Mouse (Mus musculus) kidney, adult 2 months (tissue): ENCODE measurements around the gene Slc8a1. TPM values are rescaled to one million over a fixed set of nuclear protein-coding genes. Genes with fewer than 3 reads are reported as not detected.

Experiments used
- DNase-seq: peaks from one replicate; pipeline ENCODE4 v3.0.0; 2021
- H3K27ac ChIP-seq: fragments of 200-500 bp; 2 replicates; pipeline ENCODE4 v1.5.1; 2012; ENCODE audit warnings: low read depth, low read length, control low read depth, inconsistent platforms; ENCODE audit not compliant: insufficient read depth
- H3K27me3 ChIP-seq: fragments of 200-500 bp; replicated peaks from 2 replicates; pipeline ENCODE4 v1.6.1; 2012; ENCODE audit warnings: mild to moderate bottlenecking, moderate library complexity, low read length, inconsistent platforms; ENCODE audit not compliant: control insufficient read depth, insufficient read depth
- H3K36me3 ChIP-seq: fragments of 200-500 bp; 2 replicates; pipeline ENCODE4 v1.6.1; 2012; ENCODE audit warnings: mild to moderate bottlenecking, moderate library complexity, low read length, inconsistent platforms; ENCODE audit not compliant: control insufficient read depth, insufficient read depth
- H3K4me1 ChIP-seq: fragments of 200-500 bp; 2 replicates; pipeline ENCODE4 v1.6.1; 2011; ENCODE audit warnings: low read length; ENCODE audit not compliant: control insufficient read depth, insufficient read depth
- H3K4me3 ChIP-seq: fragments of 200-500 bp; 2 replicates; pipeline ENCODE4 v1.5.1; 2011; ENCODE audit warnings: mild to moderate bottlenecking, low read depth, low read length, control low read depth; ENCODE audit not compliant: insufficient read depth
- CTCF ChIP-seq: fragments of 200-500 bp; conservative IDR thresholded peaks from 2 replicates; pipeline ENCODE4 v1.5.1; 2011; ENCODE audit warnings: low read depth, mild to moderate bottlenecking, control low read depth, low read length, moderate library complexity, mixed read lengths; ENCODE audit not compliant: insufficient read depth, insufficient read length
- POLR2A ChIP-seq: fragments of 200-500 bp; IDR thresholded peaks from one replicate; pipeline ENCODE4 v1.6.1; 2011; ENCODE audit warnings: low read depth, low read length, control low read depth
- WGBS: fragments of 180-500 bp; shearing (Covaris S2); methylation state at CpG from one replicate; pipeline ENCODE4 v1.1.7; 2018; 5-methylcytosine and 5-hydroxymethylcytosine counted together
- polyA plus RNA-seq: library from polyadenylated mRNA; depleted of rRNA; stranded (reverse); fragments of >200 nt; gene quantifications from 2 replicates; pipeline ENCODE4 v1.2.3, GENCODE M21; 2012

Gene Slc8a1
- polyA plus RNA-seq, 1 experiment = 15.1 TPM

GRCm38 (mm10) chr17:81737779-81738178 lies 398 bp downstream of the Slc8a1 start:
- Histone ChIP-seq H3K4me3 (no peak overlapping the region), H3K27ac (no peak overlapping the region), H3K36me3 (no peaks in the 10 kb centered on the region), H3K27me3 (no peaks in the 10 kb centered on the region), H3K4me1 (no peaks in the 10 kb centered on the region)
- 82% methylated on average over 2 of the region's 2 CpGs for WGBS
- no peak for TF ChIP-seq POLR2A
- TF ChIP-seq CTCF = no peak
- no peak for DNase-seq

GRCm38 (mm10) chr17:81737309-81737708 lies 868 bp downstream of the Slc8a1 start:
- no peak for DNase-seq
- Histone ChIP-seq H3K36me3 (no peaks in the 10 kb centered on the region), H3K27me3 (no peaks in the 10 kb centered on the region), H3K4me1 (no peaks in the 10 kb centered on the region), H3K27ac (no peak overlapping the region), H3K4me3 (no peak overlapping the region)
- WGBS = 68% methylated on average over 4 of the region's 4 CpGs
- no peak for TF ChIP-seq POLR2A
- TF ChIP-seq CTCF = no peak

- Histone ChIP-seq H3K27me3 (no peaks in the 10 kb centered on the region), H3K36me3 (no peaks in the 10 kb centered on the region), H3K4me3 (no peak overlapping the region), H3K4me1 (no peaks in the 10 kb centered on the region), H3K27ac (no peak overlapping the region)
- WGBS = 55% methylated on average over 2 of the region's 2 CpGs
- peak; percentile 19 for DNase-seq
- no peak for TF ChIP-seq POLR2A
- no peak for TF ChIP-seq CTCF
Observed at GRCm38 (mm10) chr17:81735583-81735982, 2.6 kb downstream of the Slc8a1 start.

GRCm38 (mm10) chr17:81729891-81730290 lies 8.3 kb downstream of the Slc8a1 start:
- Histone ChIP-seq H3K27me3 (no peaks in the 10 kb centered on the region), H3K4me1 (no peaks in the 10 kb centered on the region), H3K36me3 (no peaks in the 10 kb centered on the region), H3K27ac (no peak overlapping the region), H3K4me3 (no peak overlapping the region)
- no peak for DNase-seq
- no peak for TF ChIP-seq POLR2A
- no peak for TF ChIP-seq CTCF
- 90% methylated on average over 4 of the region's 4 CpGs for WGBS

- no peak for TF ChIP-seq POLR2A
- H3K27me3 ChIP-seq = no peaks in the 10 kb centered on the region
- H3K4me1 ChIP-seq = peaks cover 3% of the 10 kb centered on the region; the same call in 1 of the 2 replicates
- no peak overlapping the region for H3K4me3 ChIP-seq
- peak; percentile 14 for DNase-seq
- H3K36me3 ChIP-seq = no peaks in the 10 kb centered on the region
- WGBS = 47% methylated on average over 1 of the region's 1 CpGs
- no peak overlapping the region for H3K27ac ChIP-seq
Observed at GRCm38 (mm10) chr17:81712273-81712751, 25.9 kb downstream of the Slc8a1 start.

- Histone ChIP-seq H3K36me3 (no peaks in the 10 kb centered on the region), H3K4me1 (no peaks in the 10 kb centered on the region), H3K4me3 (no peak overlapping the region), H3K27ac (no peak overlapping the region), H3K27me3 (no peaks in the 10 kb centered on the region)
- no peak for DNase-seq
- 59% methylated on average over 3 of the region's 3 CpGs for WGBS
- no peak for TF ChIP-seq POLR2A
- no peak for TF ChIP-seq CTCF
Observed at GRCm38 (mm10) chr17:81704761-81705160, 33.4 kb downstream of the Slc8a1 start.

- 72% methylated on average over 2 of the region's 2 CpGs for WGBS
- no peak for DNase-seq
- Histone ChIP-seq H3K36me3 (no peaks in the 10 kb centered on the region), H3K27ac (no peak overlapping the region), H3K27me3 (no peaks in the 10 kb centered on the region), H3K4me3 (no peak overlapping the region), H3K4me1 (no peaks in the 10 kb centered on the region)
- TF ChIP-seq POLR2A (no peak), CTCF (no peak)
Observed at GRCm38 (mm10) chr17:81703258-81703657, 34.9 kb downstream of the Slc8a1 start.

GRCm38 (mm10) chr17:81701701-81702100 lies 36.5 kb downstream of the Slc8a1 start:
- no peaks in the 10 kb centered on the region for H3K4me1 ChIP-seq
- H3K4me3 ChIP-seq = no peak overlapping the region
- H3K36me3 ChIP-seq = no peaks in the 10 kb centered on the region
- H3K27ac ChIP-seq = no peak overlapping the region
- no peak for DNase-seq
- TF ChIP-seq POLR2A = no peak
- TF ChIP-seq CTCF = no peak
- WGBS = 76% methylated on average over 4 of the region's 4 CpGs
- no peaks in the 10 kb centered on the region for H3K27me3 ChIP-seq
